Mouse (Mus musculus) monocyte, adult 59 days (primary cell): ENCODE results near the gene Eif4a2. TPM values are rescaled to one million over a fixed set of nuclear protein-coding genes. Genes with fewer than 3 reads are reported as not detected.

Experiments
- total RNA-seq, 2 experiments: library from RNA; stranded (reverse); gene quantifications; one replicate each; pipeline ENCODE4 v1.2.4; 2023

The Eif4a2 gene
- total RNA-seq: 100 to 1,000 TPM; 690 to 724 TPM

DNA sequence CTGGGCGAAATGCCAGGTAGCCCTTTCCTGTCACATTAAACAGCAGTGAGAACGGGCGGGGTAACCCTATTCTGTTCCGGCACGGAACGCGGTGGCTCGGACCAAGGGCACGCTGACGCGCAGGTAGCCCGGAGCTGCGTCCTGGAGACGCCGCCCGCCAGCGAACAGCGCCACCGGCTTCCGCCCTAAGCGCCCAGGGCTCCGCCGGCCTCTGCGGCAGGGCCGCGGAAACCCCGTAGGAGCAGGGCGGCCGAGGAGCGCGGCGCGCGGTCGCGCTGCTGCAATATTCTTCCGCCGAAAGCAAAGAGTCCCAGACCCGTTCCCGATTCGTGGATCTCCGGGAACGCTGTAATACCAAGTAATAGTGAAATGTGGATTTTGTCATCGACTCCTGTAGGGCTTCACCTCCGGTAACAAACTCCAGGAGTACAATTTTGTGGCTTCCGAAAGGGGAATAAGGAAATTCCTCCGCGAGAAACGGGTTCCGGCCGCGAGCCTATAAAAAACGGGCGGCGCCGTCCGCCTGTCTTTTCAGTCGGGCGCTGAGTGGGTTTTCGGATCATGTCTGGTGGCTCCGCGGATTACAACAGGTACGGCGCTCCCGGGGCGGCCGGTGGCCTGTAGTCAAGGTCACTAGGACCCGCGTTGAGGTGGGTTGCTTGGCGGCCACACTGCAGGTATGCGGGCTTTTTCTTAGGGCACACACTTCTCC, at the start of gene Eif4a2:
Eif4a2 (plus strand) TSS at position 214 of the 712 bp plus-strand sequence.

DNA sequence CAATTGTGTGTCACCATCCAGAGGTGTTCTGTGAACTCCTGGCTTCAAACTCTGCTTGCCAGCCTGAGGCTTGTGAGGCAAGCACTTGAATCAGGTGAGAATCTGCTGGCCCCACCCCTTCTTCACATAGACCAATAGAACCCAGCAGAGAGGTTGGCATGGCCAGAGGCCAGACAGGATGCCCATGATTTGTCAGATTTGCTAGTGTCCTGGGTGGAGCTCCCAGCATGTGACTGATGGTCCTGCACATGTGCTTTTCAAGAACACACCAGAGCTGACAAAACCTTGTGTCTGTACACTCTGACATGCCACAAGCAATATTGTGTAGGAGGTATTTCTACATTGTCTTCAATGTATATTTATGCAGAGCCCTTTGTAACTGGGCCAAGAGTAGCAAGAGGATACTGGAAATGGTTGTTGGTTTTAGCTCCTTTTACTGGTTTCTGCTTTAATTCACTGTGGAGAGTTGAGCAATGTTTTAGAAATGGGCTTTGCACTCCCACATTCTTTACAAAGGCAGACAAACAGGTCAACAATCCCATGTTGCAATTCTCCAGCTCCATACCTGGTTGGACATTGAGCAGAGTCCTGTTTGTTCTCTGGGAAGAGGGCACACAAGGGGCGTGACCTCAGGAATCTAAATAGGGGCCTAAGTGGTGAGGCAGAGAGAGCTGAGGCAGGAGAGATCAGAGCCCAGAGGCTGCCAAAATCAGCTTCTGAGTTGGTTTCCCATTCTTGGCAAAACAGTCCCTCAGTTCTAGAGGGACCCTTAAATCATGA, 49.4 kb upstream of the Eif4a2 start, which contains the start of gene Kng1:
Kng1 (plus strand) TSS at position 198 of the 780 bp plus-strand sequence.

DNA sequence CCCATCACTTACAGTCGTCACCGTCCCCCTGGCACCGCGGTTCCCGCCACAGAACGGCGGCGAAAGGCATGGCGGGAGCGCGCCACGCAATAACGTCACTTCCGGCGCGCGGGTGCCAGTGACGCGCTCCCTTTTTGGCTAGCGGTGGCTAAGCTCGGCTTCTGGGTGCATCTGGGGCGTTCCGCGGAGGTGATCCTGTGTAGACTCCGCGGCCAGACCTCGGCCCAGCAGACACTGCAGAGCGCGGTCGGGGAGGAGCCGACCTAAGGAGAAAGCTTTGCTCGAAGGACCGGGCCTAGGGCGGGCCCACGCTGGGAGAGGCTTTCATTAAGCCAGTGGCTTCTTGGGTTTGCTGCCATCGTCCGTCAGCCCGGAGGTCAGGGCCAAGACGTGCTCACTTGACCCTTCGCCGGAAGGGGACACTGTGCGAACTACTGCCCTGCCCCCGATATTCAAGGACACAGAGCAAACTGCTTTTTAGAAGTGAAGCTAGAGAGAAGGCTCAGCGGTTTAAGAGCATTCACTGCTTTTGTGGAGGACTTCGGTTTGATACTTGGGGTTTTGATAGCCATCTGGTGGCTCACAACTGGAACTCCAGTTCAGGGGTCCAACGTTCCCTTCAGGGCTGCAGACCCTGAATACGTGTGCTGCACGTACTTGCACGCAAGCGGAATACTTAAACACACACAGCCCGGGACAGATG, 20.6 kb downstream of the Eif4a2 start, which contains the start of gene Rfc4:
Rfc4 (minus strand) TSS at position 65 of the 703 bp plus-strand sequence.

DNA sequence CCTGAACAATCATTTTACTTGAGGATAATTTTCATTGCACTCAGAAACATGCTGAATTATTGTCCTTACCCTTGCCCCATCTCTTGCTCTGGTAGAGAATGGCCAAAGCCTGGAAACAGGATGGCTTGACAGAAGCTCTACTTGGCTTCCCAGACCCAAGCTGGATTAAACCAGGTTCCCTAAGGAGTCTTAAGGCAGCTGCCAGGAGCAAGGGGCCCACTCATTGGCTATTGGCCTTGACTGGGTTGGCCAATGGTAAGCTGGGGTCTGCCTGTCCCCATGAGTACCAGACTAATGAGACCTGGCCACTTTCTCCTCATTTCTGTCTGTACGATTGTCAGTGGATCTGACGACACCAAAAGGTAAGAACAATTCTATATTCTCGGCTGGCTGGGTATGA, 39.0 kb downstream of the Eif4a2 start, which contains the start of gene Adipoq:
Adipoq (plus strand) TSS at position 257 of the 400 bp plus-strand sequence.

Other genes starting within 250 kb of the Eif4a2 start
- gene Tbccd1, start 249.8 kb upstream of the Eif4a2 start, total RNA-seq: 10 to 100 TPM; 11.2 to 11.3 TPM
- 10 to 100 TPM; 73.7 to 79.2 TPM for gene Dnajb11, start 249.6 kb upstream of the Eif4a2 start, total RNA-seq
- not detected for gene Ahsg, start 216.2 kb upstream of the Eif4a2 start, total RNA-seq
- gene Fetub, start 189.1 kb upstream of the Eif4a2 start, total RNA-seq: not detected
- not detected for gene Hrg, start 156.4 kb upstream of the Eif4a2 start, total RNA-seq
- gene Kng2, start 78.0 kb upstream of the Eif4a2 start, total RNA-seq: not detected
- gene Kng1, start 49.6 kb upstream of the Eif4a2 start, total RNA-seq: not detected
- 1 to 10 TPM; 4.4 to 4.8 TPM for gene Rfc4, start 20.3 kb downstream of the Eif4a2 start, total RNA-seq
- not detected for gene Adipoq, start 39.1 kb downstream of the Eif4a2 start, total RNA-seq
- 10 to 100 TPM; 22.0 to 38.8 TPM for gene St6gal1, start 117.3 kb downstream of the Eif4a2 start, total RNA-seq